Mouse (Mus musculus) spleen, postnatal 14 days (tissue): ENCODE results near the gene Kremen1.

ENCODE experiments used
- DNase-seq, 2 experiments: peaks; one replicate each; pipeline ENCODE4 v3.0.0; 2021 to 2022; ENCODE audit warnings: low spot score in 2 of 2

Gene Kremen1

DNA sequence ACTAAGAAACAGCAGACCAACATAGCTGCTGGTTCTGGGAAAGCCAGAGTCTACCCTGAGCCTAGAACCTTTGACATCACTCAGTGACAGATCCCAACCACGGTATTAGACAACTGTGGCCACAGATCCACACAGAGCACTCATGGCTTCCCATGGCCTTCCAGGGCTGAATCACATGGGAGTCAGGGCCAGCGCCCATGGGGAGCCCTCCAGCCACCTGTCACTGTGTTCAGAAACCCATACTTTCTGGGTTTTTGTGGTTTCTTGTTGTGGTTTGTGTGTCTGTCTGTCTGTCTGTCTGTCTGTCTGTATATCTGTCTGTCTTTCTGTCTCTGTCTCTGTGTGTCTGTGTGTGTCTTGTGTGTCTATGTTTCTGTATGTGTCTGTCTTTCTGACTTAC lies 85.5 kb downstream of the Kremen1 start:
- DNase-seq = no peak

GRCm38 (mm10) chr11:5175141-5175540 lies 86.2 kb downstream of the Kremen1 start:
- no peak for DNase-seq

- no peak for DNase-seq
Measured at GRCm38 (mm10) chr11:5172861-5173260, 88.5 kb downstream of the Kremen1 start.

DNA sequence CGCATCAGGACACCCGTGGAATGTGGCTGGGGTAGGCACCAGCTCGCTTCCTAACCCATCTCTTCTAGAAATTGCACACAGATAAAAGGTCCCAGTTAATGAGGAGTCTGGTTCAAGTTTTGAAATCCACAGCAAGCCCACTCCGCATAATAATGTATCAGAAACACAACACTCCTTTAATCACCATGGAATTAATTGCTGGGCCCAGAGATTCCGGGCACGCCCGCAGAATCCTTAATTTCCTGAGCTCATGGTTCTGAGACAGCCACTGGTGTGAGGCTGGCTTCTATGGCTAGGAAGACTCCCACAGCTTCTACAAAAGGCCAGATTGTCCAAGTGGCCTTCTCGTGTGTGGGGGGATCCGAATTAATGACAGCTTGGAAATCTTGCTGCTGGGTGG lies 94.0 kb downstream of the Kremen1 start:
- DNase-seq = no peak

DNA sequence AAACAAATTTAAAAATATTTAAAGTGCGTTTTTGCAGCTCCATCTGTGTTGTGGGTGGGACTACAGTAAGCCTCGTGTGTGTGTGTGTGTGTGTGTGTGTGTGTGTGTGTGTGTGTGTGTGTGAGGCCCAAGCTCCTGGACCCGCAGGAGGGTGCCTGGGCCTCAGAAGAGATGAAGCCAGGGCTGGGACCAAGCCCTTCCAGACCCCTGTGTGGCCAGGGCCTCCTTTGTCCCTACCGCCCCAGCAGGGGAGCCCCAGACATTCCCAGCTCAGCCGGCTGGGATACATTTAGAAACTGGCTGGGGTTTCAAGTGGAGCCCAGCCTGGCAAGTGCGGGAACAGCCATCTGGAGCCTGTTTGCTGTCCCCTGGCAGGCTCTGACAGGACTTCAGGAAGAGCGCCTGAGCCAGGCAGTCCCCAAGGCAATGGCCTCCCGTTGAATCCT lies 95.9 kb downstream of the Kremen1 start:
- DNase-seq = no peak

DNA sequence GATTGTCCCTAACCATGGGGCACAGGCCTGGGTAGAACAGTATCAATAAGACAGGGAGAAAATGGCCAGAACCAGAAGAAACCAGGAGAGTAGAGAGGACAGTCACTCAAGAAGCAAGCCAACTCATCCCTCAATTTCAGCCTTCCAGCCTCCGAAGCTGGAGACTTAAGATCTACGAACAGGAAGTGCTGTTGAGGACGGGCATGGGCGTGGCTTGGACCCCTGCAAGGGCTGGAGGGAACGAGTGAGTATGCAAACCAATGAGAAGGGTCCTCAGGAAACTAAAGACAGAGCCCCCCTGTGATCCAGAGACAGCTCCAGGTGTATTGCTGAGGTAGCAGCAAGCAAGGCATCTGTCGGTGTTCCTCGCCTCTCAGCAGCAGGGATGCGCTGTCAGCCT lies 97.0 kb downstream of the Kremen1 start:
- DNase-seq = no peak

GRCm38 (mm10) chr11:5163421-5163820 lies 97.9 kb downstream of the Kremen1 start:
- DNase-seq = no peak

DNA sequence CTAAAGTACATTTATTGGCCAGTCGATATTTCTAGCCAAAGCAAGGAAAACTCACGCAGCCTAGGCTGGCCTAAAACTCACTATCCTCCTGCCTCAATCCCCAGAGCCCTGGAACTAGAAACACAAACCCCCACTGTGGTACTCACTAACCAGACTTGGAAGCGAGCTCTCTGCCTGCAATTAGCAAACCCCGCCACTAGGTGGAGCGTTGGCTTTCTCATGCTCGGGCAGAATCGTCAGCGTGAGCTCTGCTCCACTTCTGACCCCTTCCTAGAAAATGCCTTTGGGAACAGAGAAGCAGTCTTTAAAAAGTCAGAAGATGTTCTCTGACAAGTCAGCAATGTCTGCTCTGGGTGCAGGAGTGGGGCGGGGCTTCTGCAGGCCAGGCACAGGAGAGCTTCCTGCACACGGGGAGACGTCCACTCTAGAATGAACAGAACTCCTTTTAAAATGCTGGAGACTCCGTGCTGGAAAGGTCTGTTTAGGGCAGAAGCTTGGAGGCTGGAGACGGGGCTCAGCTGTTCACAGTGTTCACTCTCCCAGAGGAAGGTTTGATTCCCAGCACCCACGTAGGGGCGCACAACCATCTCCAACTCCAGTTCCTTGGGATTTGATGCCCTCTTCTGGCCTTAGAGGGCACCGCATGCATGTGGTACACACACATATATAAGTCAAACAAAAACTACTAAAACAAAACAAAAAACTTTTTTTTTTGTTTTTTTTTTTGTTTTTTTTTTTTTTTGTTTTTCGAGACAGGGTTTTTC lies 100.5 kb downstream of the Kremen1 start:
- peak in 1 of 2 experiments; percentile 39 for DNase-seq

- DNase-seq = no peak
Measured at GRCm38 (mm10) chr11:5158056-5158455, 103.3 kb downstream of the Kremen1 start.

DNA sequence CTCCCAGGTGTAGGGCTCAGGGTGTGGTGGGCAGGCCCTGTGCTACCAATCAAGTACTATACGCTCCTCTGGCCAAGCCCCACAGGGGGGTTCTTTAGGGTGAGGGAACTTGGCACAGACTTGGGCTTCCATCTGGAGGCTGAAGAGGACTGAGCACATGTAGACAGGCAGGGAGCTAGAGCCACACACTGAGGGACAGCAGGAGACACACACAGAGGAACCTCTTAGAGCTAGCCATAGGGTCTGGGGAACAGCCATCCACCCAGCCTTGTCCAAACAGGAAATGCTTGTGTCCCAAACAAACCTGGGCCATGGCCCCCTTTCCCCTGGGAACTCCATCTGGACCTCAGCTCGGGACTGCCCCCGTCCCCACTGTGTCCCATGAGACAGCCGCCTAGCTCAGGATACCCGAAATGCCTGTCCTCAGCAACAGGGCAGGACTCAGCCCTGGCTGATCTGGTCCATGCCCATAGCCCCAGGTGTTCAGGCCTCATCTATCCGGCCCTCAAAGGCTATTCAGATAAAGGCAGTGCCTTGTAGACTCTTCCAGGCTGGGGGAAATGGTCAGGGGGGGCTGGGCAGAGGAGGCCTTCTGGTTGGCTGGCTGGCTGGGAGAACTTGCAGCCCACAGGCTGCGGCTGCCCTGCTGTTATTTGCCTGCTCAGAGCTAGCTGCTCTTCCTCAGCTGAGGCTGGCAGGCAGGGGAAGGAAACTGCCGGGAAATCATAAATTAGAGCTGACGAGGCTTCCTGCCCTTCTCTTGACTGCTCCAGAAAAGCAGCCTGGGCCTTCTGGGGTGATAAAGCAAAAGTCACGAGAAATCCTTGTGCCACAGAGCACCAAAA lies 106.2 kb downstream of the Kremen1 start:
- DNase-seq = no peak

GRCm38 (mm10) chr11:5151680-5152337 lies 109.5 kb downstream of the Kremen1 start, which contains the start of gene Emid1:
Emid1 (minus strand) TSS chr11:5152257.
- peak in 1 of 2 experiments; percentile 14 for DNase-seq

DNA sequence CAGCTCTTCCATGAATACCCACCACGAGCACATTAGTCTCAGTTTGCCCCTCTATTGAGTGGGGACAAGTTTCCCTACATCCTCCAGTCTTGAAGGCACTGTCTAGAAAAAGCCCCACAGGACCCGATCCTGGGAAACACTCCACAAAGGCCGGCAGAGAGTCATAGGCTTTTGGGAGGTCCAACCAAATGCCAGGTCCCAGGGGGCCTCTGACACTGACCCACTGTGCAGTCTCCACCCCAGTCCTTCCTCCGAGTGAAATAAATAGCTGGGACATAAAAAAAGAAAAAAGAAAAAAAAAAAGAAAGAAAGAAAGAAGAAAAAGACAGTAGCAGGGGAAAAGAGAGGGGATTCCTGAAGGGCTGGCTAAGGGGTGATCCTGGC lies 110.1 kb downstream of the Kremen1 start:
- DNase-seq = no peak

- DNase-seq = peak in 1 of 2 experiments; percentile 45
Measured at GRCm38 (mm10) chr11:5150416-5151246, 110.7 kb downstream of the Kremen1 start.

DNA sequence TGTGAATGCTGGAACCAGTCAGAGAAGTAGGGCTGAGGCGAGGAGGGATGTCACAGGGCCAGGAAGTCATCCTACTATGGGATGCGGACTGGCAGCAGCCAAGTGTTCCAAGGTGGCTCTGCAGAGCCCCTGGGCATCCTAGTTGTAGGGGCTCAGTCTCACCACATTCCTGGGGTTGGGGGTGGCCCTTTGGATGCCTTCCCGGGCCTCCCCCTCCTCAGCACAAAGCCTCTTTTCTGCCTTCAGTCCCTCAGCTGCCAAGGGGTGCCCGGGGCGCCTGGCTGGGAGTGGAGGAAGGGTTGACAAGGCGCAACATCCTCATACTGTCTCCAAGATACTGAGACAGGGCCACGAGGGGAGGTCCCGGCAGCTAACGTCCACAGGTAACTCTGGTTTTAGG lies 111.4 kb downstream of the Kremen1 start:
- DNase-seq = no peak

GRCm38 (mm10) chr11:5149249-5149648 lies 112.1 kb downstream of the Kremen1 start:
- no peak for DNase-seq

- no peak for DNase-seq
Measured at GRCm38 (mm10) chr11:5145600-5145999, 115.8 kb downstream of the Kremen1 start.

DNA sequence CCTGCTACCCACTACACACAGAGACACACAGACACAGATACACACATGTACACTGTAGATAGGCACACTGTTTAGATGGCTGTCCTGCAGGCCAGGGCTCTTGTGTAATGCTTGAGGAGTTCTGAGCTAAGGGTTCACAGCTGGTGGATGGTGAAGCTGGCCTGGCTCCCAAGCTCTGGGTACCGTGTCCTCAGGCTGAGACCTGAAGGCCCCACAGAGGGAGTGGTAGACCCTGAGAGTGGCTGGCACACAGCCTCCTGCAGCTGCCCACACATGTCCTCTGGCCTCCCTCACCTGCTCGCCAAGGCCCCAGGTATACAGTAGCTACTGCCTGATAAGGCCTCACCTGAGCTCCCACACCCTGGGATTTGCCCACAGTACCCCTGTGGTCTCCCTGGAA lies 119.4 kb downstream of the Kremen1 start:
- no peak for DNase-seq
